Mouse (Mus musculus) C2C12 (cell line): ENCODE data around the gene Mrpl21.

Source experiments
- CTCF ChIP-seq: IDR thresholded peaks from one replicate; pipeline ENCODE4 v1.5.1; 2011; ENCODE audit not compliant: control insufficient read depth, insufficient read depth, insufficient read length
- MAX ChIP-seq: IDR thresholded peaks from one replicate; pipeline ENCODE4 v1.6.1; 2011; ENCODE audit warnings: mild to moderate bottlenecking, control low read depth
- MYOD1 ChIP-seq: IDR thresholded peaks from one replicate; pipeline ENCODE4 v1.6.1; 2011; ENCODE audit warnings: low read depth; ENCODE audit not compliant: control insufficient read depth, insufficient read length
- MYOG ChIP-seq: IDR thresholded peaks from one replicate; pipeline ENCODE4 v1.6.1; 2011; ENCODE audit not compliant: control insufficient read depth, insufficient read length; ENCODE audit errors: extremely low read depth
- USF1 ChIP-seq: IDR thresholded peaks from one replicate; pipeline ENCODE4 v1.6.1; 2011; ENCODE audit warnings: low read depth, mild to moderate bottlenecking, control low read depth, moderate library complexity

- TF ChIP-seq CTCF: no peak
- TF ChIP-seq USF1: no peak
- no peak for TF ChIP-seq MAX
- no peak for TF ChIP-seq MYOG
- no peak for TF ChIP-seq MYOD1
Measured at GRCm38 (mm10) chr19:3273331-3273730, 9.4 kb upstream of the Mrpl21 start.
